Mouse (Mus musculus) heart, embryonic 12.5 days (tissue): ENCODE results near the gene Vma21. TPM values are rescaled to one million over a fixed set of nuclear protein-coding genes. Genes with fewer than 3 reads are reported as not detected.

ENCODE experiments used
- polyA plus RNA-seq: library from polyadenylated mRNA; unstranded; fragments of >200 nt; fragmentation: Nextera tagmentation; extraction: Ambion mirVana; gene quantifications from 2 replicates; pipeline ENCODE4 v1.2.1, GENCODE M21; 2016

The Vma21 gene
- polyA plus RNA-seq, 1 experiment from 2014 or later, result 52.5 TPM

Other genes with a start within 250 kb of the Vma21 start
- 1.3 and 1.5 TPM in 2 replicates for gene Gpr50, start 152.3 kb upstream of the Vma21 start, polyA plus RNA-seq
- 0.17 TPM in 1 of 2 replicates, not detected in the other for gene Gm1141, start 105.1 kb downstream of the Vma21 start, polyA plus RNA-seq
- gene Prrg3, start 146.7 kb downstream of the Vma21 start, polyA plus RNA-seq, result 6.0 and 6.3 TPM in 2 replicates
- gene Fate1, start 157.1 kb downstream of the Vma21 start, polyA plus RNA-seq, result not detected in 2 replicates
- gene Cnga2, start 175.9 kb downstream of the Vma21 start, polyA plus RNA-seq, result 0.06 TPM in 1 of 2 replicates, not detected in the other